Mouse (Mus musculus): ENCODE results near the gene Chst11.

- TF ChIP-seq POLR2A (IDR thresholded peaks at IDR 0.05; ENCODE audit: insufficient read depth, low read depth, low read length) (no peak), CTCF (IDR thresholded peaks at IDR 0.05) (no peak), EP300 (IDR thresholded peaks at IDR 0.05; ENCODE audit: insufficient read depth, low read depth, low read length) (no peak)
These were observed 168.1 kb downstream of the Chst11 start for GRCm38 (mm10) chr10:83153374-83153773.
